In genomic region chr9:10076282-10076681, GRCm38 (mm10) we compare ENCODE assay signal across 27 mouse cellular contexts.
"Had no signal": no experiment of that assay in that cellular context is flagged by ENCODE, and none has a peak within 500 bp of the region (broad histone marks: within the 10 kb centered on the region; RNA-seq: fewer than 3 reads in every experiment).

No protein-coding gene starts in this region.

- DNase-seq: gastrocnemius, postnatal 14 days; gastrocnemius, postnatal 36 days; heart, adult 11 months; heart, adult 2 months; heart, postnatal 14 days; heart, postnatal 36 days; kidney, adult 18-20 months; kidney, adult 8-10 months; kidney, postnatal 10 days; kidney, postnatal 25 days; kidney, postnatal 4 days; liver; liver, embryonic 13.5 days had no signal

- H3K36me3 ChIP-seq: heart, embryonic 13.5 days; heart, embryonic 15.5 days; intestine, embryonic 15.5 days; limb, embryonic 10.5 days; limb, embryonic 12.5 days; liver, embryonic 13.5 days; liver, embryonic 15.5 days had no signal

- ATAC-seq: hindbrain, embryonic 16.5 days; inflammation-experienced regulatory T-cells, adult 6 months; intestine, embryonic 15.5 days; intestine, postnatal 0 days had no signal

- H3K9ac ChIP-seq: heart, embryonic 13.5 days; heart, embryonic 15.5 days; hindbrain, embryonic 14.5 days; intestine, embryonic 15.5 days; limb, embryonic 12.5 days; liver, embryonic 13.5 days; liver, embryonic 15.5 days had no signal

- H3K27me3 ChIP-seq: heart, embryonic 13.5 days; heart, embryonic 15.5 days; intestine, embryonic 15.5 days; limb, embryonic 12.5 days; liver, embryonic 13.5 days; liver, embryonic 15.5 days had no signal

- H3K4me1 ChIP-seq: heart, embryonic 13.5 days; heart, embryonic 15.5 days; intestine, embryonic 15.5 days; limb, embryonic 10.5 days; limb, embryonic 12.5 days; liver, embryonic 13.5 days; liver, embryonic 15.5 days had no signal

- H3K4me2 ChIP-seq: heart, embryonic 11.5 days; heart, embryonic 13.5 days; heart, embryonic 15.5 days; hindbrain, embryonic 14.5 days; intestine, embryonic 15.5 days; limb, embryonic 12.5 days; liver, embryonic 11.5 days; liver, embryonic 13.5 days; liver, embryonic 15.5 days had no signal

- H3K27ac ChIP-seq: heart, adult 2 months; heart, embryonic 13.5 days; heart, embryonic 15.5 days; hindbrain, embryonic 14.5 days; intestine, embryonic 15.5 days; layer of hippocampus, adult 2 months; left cerebral cortex, adult 2 months; limb, embryonic 10.5 days; limb, embryonic 12.5 days; liver, embryonic 13.5 days; liver, embryonic 15.5 days had no signal

- H3K9me3 ChIP-seq: heart, embryonic 13.5 days; heart, embryonic 15.5 days; intestine, embryonic 15.5 days; limb, embryonic 10.5 days; limb, embryonic 12.5 days; liver, embryonic 13.5 days; liver, embryonic 15.5 days had no signal

- H3K4me3 ChIP-seq: heart, adult 2 months; heart, embryonic 13.5 days; heart, embryonic 15.5 days; intestine, embryonic 15.5 days; layer of hippocampus, adult 2 months; left cerebral cortex, adult 2 months; limb, embryonic 10.5 days; limb, embryonic 12.5 days; liver, embryonic 13.5 days; liver, embryonic 15.5 days had no signal
